Mouse (Mus musculus): ENCODE data around the gene Iqce.
A peak's percentile ranks its signal among the peaks of the same experiment; 100 is the strongest.

GRCm38 (mm10) chr5:140661427-140661826 lies 40.8 kb downstream of the Iqce start:
- TF ChIP-seq BHLHE40 (IDR thresholded peaks at IDR 0.05; ENCODE audit: borderline replicate concordance, low read depth, low read length): no peak
- TF ChIP-seq CTCF (IDR thresholded peaks at IDR 0.05 in 2 of 3, conservative IDR thresholded peaks at IDR 0.05 in 1 of 3; ENCODE audit: control insufficient read depth in 1 of 3, insufficient read depth in 1 of 3, low read depth in 2 of 3, low read length in 3 of 3, poor library complexity in 1 of 3, severe bottlenecking in 1 of 3): no peak
- no peak for TF ChIP-seq JUND (IDR thresholded peaks at IDR 0.05; ENCODE audit: low read depth, low read length)
- TF ChIP-seq EP300 (IDR thresholded peaks at IDR 0.05; ENCODE audit: low read depth in 1 of 2, low read length in 2 of 2): peak in 1 of 2 experiments; percentile 36; a peak in 1 of 4 replicates
- no peak for TF ChIP-seq HCFC1 (IDR thresholded peaks at IDR 0.05; ENCODE audit: low read depth, low read length)
- no peak for TF ChIP-seq POLR2A (IDR thresholded peaks at IDR 0.05; ENCODE audit: control insufficient read depth in 1 of 2, insufficient read depth in 1 of 2, low read depth in 1 of 2, low read length in 2 of 2, poor library complexity in 1 of 2)
- no peak for TF ChIP-seq MYB (IDR thresholded peaks at IDR 0.05; ENCODE audit: low read depth, low read length)
- no peak for TF ChIP-seq SIN3A (IDR thresholded peaks at IDR 0.05; ENCODE audit: low read length)
- no peak for TF ChIP-seq RCOR1 (IDR thresholded peaks at IDR 0.05; ENCODE audit: low read depth, low read length)
- TF ChIP-seq MAX (IDR thresholded peaks at IDR 0.05; ENCODE audit: low read length): no peak
- TF ChIP-seq CHD2 (IDR thresholded peaks at IDR 0.05; ENCODE audit: low read length): no peak

All from MEL (cell line).